Mouse (Mus musculus) lung, postnatal 10 days (tissue): Measurements from ENCODE around the gene Ap1g2.
A peak's percentile ranks its signal among the peaks of the same experiment; 100 is the strongest.

Source experiments
- DNase-seq: peaks from one replicate; pipeline ENCODE4 v3.0.0; 2021

Gene Ap1g2

GRCm38 (mm10) chr14:55105836-55106809, at the start of gene Ap1g2:
Ap1g2 (minus strand) TSS chr14:55106593.
- DNase-seq = peak; percentile 87

- no peak for DNase-seq
Observed at GRCm38 (mm10) chr14:55152951-55153481, 46.6 kb upstream of the Ap1g2 start.

GRCm38 (mm10) chr14:55152174-55152573, 45.8 kb upstream of the Ap1g2 start:
- no peak for DNase-seq

GRCm38 (mm10) chr14:55150985-55151384, 44.6 kb upstream of the Ap1g2 start:
- DNase-seq = no peak

- no peak for DNase-seq
Observed at GRCm38 (mm10) chr14:55149041-55149440, 42.6 kb upstream of the Ap1g2 start.

GRCm38 (mm10) chr14:55148363-55148915, 42.0 kb upstream of the Ap1g2 start:
- DNase-seq = peak; percentile 67

- DNase-seq = peak; percentile 42
Observed at GRCm38 (mm10) chr14:55146829-55147401, 40.5 kb upstream of the Ap1g2 start.

GRCm38 (mm10) chr14:55146324-55146723, 39.9 kb upstream of the Ap1g2 start:
- DNase-seq = no peak

GRCm38 (mm10) chr14:55139313-55139712, 32.9 kb upstream of the Ap1g2 start:
- DNase-seq = no peak

- no peak for DNase-seq
Observed at GRCm38 (mm10) chr14:55135676-55136075, 29.3 kb upstream of the Ap1g2 start.

GRCm38 (mm10) chr14:55126521-55126920, 20.1 kb upstream of the Ap1g2 start:
- DNase-seq = no peak

- no peak for DNase-seq
Observed at GRCm38 (mm10) chr14:55125711-55126110, 19.3 kb upstream of the Ap1g2 start.

GRCm38 (mm10) chr14:55122359-55122758, 16.0 kb upstream of the Ap1g2 start:
- DNase-seq = no peak

GRCm38 (mm10) chr14:55121947-55122346, 15.6 kb upstream of the Ap1g2 start:
- peak; percentile 88 for DNase-seq

- DNase-seq = no peak
Observed at GRCm38 (mm10) chr14:55119421-55120134, 13.2 kb upstream of the Ap1g2 start.

GRCm38 (mm10) chr14:55118852-55119251, 12.5 kb upstream of the Ap1g2 start:
- no peak for DNase-seq

GRCm38 (mm10) chr14:55116425-55117200, 10.2 kb upstream of the Ap1g2 start, which contains the start of gene Jph4:
Jph4 (minus strand) TSS chr14:55116935.
- DNase-seq = no peak

- no peak for DNase-seq
Observed at GRCm38 (mm10) chr14:55115846-55116245, 9.5 kb upstream of the Ap1g2 start.

GRCm38 (mm10) chr14:55114759-55115701, 8.6 kb upstream of the Ap1g2 start:
- DNase-seq = peak; percentile 67

GRCm38 (mm10) chr14:55113975-55114645, 7.7 kb upstream of the Ap1g2 start:
- no peak for DNase-seq
